Mouse (Mus musculus): ENCODE measurements at regions not wholly inside any gene's neighbourhood (a gene's known extent, or its start where the extent isn't known, plus 50 kb on each side); places are given as distances from the start of the nearest gene placed in this dataset.
"Not testable (repeated sequence)": the region's sequence is repeated elsewhere in the genome, so short reads cannot be mapped to it uniquely, and the experiment has no call there.

- not testable (repeated sequence) for TF ChIP-seq CTCF (conservative IDR thresholded peaks at IDR 0.05; ENCODE audit: low read length); POU5F1 (IDR thresholded peaks at IDR 0.05; ENCODE audit: borderline replicate concordance, low read length); NANOG (IDR thresholded peaks at IDR 0.05; ENCODE audit: borderline replicate concordance, low read length)
Measured at GRCm38 (mm10) chr2:146732891-146733290, 122.8 kb upstream of the Kiz start.

Data from E14TG2a.4 (cell line).